Mouse (Mus musculus): ENCODE results near the gene Usp7. TPM values are rescaled to one million over a fixed set of nuclear protein-coding genes. Genes with fewer than 3 reads are reported as not detected.
"Not testable (repeated sequence)": the region's sequence is repeated elsewhere in the genome, so short reads cannot be mapped to it uniquely, and the experiment has no call there.

Gene Usp7
- total RNA-seq, 2 experiments from 2014 or later = 73.7 to 79.0 TPM

GRCm38 (mm10) chr16:8732450-8732849 lies 59.7 kb downstream of the Usp7 start:
- DNase-seq; intact Hi-C loops (cut with DNase I): not testable (repeated sequence)

DNA sequence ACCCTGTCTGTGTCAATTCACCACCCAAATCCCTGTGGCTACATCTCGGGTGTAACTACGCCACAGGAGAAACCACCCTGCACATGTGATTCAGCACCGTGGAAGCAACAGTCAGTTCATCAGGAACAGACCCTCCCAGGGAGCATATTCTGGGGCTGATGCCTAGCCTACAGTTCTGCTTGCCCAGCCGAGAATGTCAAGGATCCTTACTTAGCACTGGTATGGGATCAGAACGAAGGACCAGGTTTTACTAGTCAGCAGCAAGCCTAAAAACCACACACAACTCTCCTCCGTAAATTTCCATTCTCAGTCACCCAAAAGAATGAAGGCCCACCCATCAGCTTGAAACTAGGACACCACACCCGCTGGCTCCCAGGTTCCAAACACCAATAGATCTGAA lies 60.5 kb downstream of the Usp7 start:
- no peak for DNase-seq
- intact Hi-C loops (cut with DNase I) = no loop called here

GRCm38 (mm10) chr16:8728111-8728748 lies 63.9 kb downstream of the Usp7 start:
- DNase-seq = no peak
- intact Hi-C loops (cut with DNase I) = no loop called here

DNA sequence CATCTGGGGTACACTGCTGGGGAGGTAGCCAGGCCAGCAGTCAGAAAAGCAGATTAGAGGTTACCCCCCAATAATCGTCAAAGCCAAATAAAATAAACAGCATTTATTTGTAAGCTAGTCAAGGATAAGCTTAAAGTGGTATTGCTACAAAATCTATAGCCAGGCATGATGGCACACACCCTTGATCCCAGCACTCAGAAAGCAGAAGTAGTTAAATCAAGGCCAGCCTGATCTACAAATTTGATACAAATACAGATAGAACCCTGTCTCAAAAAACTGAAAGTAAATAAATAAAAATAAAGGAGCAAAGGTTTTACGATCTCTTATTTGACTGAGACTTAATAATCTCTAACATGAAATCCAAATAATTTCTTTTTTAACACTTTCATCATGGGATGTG lies 66.3 kb downstream of the Usp7 start:
- DNase-seq = no peak
- intact Hi-C loops (cut with DNase I) = no loop called here

DNA sequence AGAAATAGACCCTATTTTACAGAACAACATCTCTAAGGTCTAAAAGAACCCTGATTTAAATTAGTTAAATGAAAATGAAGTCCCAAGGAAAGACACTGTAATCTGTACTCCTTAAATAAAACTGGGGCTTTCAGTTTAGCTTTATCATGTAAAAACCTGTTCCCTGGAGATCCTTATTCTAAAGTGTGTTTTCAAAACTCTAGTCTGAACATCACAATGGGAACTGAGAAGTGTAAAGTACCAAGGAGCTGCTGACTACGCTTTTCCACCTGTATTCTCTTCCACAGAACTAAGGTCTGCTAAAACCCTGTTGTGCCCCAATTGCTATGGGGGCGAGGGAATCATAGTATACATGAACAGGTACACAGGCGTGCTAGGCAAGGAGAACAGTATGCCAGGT lies 68.1 kb downstream of the Usp7 start:
- no peak for DNase-seq
- intact Hi-C loops (cut with DNase I) = no loop called here

DNA sequence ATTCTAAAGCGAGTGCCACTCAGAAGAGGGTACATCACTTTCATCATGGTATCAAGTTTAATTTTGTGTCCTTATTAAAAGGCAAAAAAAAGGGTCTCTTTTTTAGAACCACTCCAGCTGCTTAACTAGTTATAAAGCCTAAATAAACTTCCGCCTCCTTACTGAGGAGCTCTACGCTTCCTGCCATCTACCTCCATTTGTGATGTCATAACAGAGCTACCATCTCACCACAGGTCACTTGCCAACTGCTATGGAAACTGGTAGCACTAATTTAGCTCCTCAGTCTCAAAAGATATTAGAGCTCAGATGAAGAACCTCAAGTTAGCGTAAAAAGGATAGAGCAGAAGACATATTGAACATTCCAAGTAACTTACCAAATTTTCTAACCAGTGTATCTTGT lies 71.7 kb downstream of the Usp7 start:
- intact Hi-C loops (cut with DNase I) = no loop called here
- no peak for DNase-seq

DNA sequence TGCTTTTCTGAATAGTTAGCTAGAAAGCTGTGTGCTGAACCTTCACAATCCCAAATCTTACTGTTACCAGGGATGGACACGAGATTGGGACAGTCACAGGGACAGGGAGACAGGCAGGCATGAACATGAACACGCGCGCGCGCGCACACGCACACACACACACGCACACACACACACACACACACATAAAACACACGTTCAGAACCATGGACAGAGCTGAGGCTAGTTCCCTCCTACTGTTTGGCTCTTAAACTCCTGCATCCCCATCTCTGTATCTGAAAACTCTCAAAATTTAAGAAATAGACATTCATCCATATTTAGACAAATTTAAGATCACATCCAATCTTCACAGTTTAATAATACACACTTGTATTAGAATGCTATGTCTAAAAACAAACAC lies 74.4 kb downstream of the Usp7 start:
- intact Hi-C loops (cut with DNase I) = no loop called here
- DNase-seq = peak in 1 of 2 experiments; percentile 27

DNA sequence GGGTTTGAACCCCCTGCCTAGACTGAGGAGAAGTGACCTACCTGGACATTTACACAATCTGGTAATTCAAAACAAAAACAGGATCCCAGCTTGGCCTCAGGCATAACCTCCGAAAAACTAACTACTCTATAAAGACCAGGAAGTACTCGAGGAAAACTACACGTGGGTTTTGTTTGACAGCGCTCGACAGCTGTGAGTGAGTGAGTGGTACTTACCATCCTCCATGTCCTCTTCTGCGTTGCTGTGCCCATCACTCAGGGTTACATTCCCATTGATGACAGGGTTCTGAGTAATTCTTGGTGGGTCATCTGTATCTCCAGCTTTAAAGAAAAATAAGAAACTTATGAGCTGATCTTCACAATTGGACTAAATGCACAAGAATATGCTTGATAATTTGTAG lies 75.8 kb downstream of the Usp7 start:
- no peak for DNase-seq
- intact Hi-C loops (cut with DNase I) = no loop called here

DNA sequence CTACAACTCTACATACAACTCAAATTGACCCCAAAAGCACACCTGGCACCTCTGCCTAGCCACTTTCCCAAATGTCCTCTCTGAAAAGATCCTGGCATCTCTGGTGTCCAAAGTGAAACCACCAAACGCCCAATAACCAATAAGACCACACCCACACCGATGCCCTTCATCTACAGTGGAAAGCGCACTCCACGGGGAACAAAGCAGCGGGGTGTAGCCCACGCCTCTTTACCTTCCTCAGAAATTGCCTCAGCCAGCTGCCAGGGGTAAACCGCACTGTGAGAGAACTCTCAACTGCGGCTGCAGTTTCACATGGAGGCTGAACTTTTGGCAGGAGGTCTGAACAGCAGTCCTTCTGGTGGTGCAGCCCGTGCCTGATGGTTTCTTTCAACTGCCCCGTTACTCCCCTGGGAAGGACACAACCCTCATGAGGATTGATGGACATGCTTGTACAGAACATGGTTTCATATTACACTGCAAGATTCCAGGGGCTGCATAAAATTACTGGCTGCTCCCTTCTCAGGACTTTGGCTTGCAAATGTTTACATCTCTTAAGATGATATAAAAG lies 76.5 kb downstream of the Usp7 start:
- peak; percentile 45 to 50 for DNase-seq
- intact Hi-C loops (cut with DNase I) = no loop called here

GRCm38 (mm10) chr16:8714851-8715250 lies 77.3 kb downstream of the Usp7 start:
- intact Hi-C loops (cut with DNase I) = no loop called here
- DNase-seq = no peak

DNA sequence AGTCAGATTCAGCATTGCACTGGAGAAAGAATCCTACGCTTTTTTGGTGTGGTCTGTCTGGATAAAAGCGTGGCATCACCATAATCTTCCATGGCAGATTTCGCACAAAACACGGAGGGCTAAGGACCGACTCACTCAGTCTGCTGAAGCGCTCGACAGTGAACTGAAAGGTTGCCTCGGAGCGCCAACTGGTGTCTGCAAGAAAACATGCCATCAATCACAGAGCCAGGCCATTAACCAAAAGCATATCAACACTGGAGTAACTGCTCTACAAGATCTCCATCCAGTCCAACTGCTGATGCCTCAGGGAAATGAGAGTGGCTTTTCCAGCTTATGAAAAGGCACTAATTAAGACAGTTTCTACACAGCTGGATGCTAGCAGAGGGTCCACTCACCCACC lies 80.1 kb downstream of the Usp7 start:
- DNase-seq = no peak
- intact Hi-C loops (cut with DNase I) = no loop called here

DNA sequence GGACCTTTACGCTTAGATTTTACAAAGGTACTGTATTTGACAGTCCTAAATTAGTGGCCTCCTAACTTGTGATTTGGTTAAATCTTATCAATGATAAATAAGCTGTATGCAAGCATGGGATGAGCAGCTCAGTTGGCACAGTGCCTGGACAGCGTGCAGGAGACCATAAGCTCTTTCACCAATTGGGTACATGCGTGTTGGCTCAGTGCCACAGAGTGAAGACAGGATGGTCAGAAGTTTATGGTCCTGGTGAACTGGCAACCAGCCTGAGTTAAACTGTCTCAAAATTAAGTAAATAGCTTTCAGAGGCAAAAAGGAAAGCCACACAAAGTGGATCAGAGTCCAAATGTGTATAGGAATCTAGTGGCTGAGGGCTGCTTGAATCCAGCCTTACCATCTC lies 91.5 kb downstream of the Usp7 start:
- intact Hi-C loops (cut with DNase I) = no loop called here
- no peak for DNase-seq

GRCm38 (mm10) chr16:8699556-8699955 lies 92.6 kb downstream of the Usp7 start:
- DNase-seq = no peak
- intact Hi-C loops (cut with DNase I) = no loop called here

DNA sequence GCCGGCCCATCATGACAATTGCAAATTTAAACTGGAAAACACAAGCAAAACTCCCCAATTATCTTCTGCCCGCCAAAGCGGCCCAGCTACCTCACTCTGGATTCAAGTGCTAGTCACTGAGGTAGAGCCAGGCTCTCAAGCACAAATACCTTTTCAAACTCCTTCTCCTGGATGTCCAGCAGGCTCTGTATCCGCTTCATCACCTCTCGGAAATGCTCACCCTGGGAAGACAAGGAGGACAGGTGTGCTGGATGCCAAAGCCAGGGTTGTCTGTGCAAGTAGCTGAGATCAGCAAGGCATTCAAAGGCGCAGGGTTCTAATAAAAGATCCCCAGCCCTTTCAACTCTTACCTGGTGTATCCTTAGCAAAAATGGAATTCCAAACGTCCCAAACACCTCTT lies 100.9 kb downstream of the Usp7 start:
- intact Hi-C loops (cut with DNase I) = no loop called here
- DNase-seq = no peak

DNA sequence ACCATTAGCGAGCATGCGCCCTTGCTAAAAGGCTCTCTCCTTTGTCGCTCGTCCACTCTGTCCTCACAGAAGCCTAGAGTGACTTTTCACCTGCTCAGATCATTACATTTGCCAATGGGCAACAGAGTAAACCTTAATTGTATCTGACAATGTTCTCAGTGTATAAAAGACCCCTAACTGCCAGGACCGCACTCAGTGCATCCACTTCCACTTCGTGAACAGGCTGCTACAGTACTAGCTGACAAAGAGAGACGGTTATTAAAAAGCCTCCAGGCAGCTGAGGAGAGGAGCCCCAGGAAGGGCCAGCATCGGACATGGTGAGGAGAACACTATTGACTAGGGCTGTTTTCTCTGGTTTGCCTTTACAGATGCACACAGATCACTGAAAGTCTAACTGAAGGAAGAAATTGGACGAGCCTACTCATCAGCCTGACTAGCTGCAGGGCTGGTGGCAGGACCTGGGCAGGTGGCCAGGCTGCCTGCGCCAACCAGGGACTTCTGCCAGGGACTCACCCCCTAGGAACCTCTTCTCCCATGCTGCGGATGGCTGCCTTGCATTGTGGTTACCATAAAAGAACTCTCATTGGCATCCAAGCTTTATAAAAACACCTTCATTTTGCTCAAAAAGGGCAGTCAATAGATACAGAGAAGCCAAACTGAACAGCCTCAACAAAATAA lies 102.0 kb downstream of the Usp7 start:
- DNase-seq = peak; percentile 68 to 71
- intact Hi-C loops (cut with DNase I) = no loop called here

DNA sequence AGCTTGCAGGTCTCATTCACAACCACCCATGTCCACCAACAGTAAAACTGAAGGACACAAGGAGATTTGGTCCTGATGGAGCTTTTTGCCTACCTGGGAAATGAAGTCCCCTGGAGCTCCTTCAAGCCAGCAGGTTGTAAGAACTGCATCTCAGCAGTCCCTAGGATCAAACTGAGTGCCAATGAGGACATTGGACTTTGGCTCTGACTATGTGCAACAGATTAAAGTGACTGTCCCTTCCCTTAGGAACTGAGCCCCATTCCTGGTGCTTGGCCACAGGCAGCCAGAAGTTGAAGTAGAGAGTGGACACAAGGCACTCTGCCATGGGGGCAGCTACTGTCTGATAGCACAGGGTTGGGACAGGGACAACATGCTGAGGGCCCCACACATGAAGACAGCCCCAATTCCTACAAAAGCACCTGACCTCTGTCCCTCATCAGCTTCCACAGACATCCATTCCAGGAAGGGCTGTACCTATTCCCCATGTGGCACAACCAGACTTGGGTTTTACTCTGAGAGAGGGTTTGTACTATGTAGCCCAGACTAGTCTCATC lies 104.5 kb downstream of the Usp7 start:
- intact Hi-C loops (cut with DNase I) = no loop called here
- no peak for DNase-seq

- peak; percentile 40 to 52 for DNase-seq
- intact Hi-C loops (cut with DNase I) = loop anchor here (1.0 kb wide), 2 partner anchors 82 to 182 kb away; no protein-coding TSS in a partner anchor
These were observed 105.1 kb downstream of the Usp7 start for GRCm38 (mm10) chr16:8686871-8687535.

- intact Hi-C loops (cut with DNase I) = loop anchor here (1.0 kb wide), 2 partner anchors 83 to 183 kb away; no protein-coding TSS in a partner anchor
- DNase-seq = peak; percentile 84 to 90
These were observed 105.8 kb downstream of the Usp7 start for GRCm38 (mm10) chr16:8686121-8686870.

DNA sequence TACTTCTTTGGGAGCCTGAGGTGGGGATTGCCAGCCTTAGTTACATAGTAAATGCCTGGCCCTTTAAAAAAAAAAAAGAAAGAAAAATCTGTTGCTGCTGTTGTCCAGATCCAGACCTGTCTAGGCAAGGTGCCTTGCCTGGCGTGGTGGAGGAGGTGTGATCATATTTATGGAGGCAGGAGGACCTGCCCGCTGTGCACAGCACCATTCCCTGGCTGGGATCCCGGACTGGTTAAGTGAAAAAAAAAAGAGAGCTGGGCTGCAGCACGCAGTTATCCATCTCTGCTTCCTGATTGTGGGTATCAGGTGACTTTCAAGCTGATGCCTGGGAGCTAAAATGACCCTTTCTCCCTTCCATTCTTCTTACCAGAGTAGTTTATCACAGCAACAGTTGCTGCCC lies 107.0 kb downstream of the Usp7 start:
- intact Hi-C loops (cut with DNase I) = no loop called here
- DNase-seq = no peak

- no peak for DNase-seq
- intact Hi-C loops (cut with DNase I) = no loop called here
These were observed 111.6 kb downstream of the Usp7 start, which contains the start of gene Gm5767 for GRCm38 (mm10) chr16:8680470-8680869. Gene Gm5767, plus strand, starts transcription at chr16:8680770.

GRCm38 (mm10) chr16:8679780-8680179 lies 112.3 kb downstream of the Usp7 start:
- DNase-seq = no peak
- intact Hi-C loops (cut with DNase I) = no loop called here
